Mouse (Mus musculus): ENCODE measurements around the gene Ces2c.
"Not testable (repeated sequence)": the region's sequence is repeated elsewhere in the genome, so short reads cannot be mapped to it uniquely, and the experiment has no call there.

Gene Ces2c

GRCm38 (mm10) chr8:104846831-104847230, at the start of gene Ces2c:
TSS of gene Ces2c (plus strand) at chr8:104847068.
- no peak for DNase-seq (ENCODE audit: low spot score)

- DNase-seq (ENCODE audit: low spot score), result no peak
Measured at GRCm38 (mm10) chr8:104799385-104799784, 47.5 kb upstream of the Ces2c start.

DNA sequence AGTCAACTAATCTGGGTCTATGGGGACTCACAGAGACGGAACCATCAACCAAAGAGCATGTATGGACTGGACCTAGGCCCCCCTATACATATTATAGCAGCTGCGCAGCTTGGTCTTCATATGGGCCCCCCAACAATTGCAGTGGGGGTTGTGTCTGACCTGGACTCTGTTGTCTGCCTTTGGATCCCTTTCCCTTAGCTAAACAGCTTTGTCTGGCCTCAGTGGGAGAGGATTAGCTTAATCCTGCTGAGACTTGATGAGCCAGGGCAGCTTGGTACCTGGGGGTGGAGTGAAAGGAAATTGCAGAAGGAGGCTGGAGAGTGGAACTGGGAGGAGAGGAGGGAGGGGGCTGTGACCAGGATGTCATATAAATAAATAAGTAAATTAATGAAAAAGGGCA, 40.7 kb upstream of the Ces2c start:
- DNase-seq (ENCODE audit: low spot score), result no peak

DNA sequence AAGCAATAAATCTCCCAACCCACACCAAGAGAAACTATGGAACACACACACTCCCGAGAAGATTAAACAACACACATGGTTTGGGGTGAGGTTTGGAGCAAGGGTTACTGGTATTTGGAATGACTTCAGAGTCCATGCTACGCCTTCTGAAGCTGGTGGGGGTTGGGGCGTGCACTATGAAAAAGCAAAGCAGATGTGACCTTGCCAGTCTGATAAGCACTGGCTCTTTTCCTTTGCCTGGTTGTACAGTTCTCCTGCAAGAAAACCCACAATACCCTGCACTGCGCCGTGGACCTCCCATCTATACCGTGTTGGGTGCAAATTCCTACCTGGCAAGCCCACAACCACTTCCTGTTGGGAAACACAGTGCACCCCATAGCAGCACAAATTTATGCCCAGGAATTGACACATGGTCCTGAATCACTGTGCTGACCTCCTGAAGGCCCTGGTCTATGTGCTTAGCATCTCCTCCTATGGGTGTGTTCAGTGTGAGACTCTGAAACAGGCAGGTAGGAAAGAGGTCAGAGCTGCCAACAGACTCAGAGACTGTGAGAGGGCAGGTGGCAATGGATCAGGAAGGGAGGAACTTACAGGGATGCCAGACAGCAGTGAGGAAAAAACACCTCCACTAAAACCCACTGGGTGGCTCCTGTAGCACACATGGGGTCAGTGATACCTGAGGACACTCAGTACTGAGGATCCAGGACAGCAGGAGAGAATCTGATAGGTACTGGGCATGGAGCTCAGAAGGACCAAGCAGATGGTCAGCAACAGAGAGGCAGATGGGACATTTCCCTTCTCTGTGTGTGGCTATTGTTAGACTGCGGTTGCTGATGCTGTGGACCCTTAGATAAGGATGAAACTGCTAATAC, 38.1 kb upstream of the Ces2c start:
- DNase-seq (ENCODE audit: low spot score), result no peak

GRCm38 (mm10) chr8:104809436-104809835, 37.4 kb upstream of the Ces2c start:
- no peak for DNase-seq (ENCODE audit: low spot score)

DNA sequence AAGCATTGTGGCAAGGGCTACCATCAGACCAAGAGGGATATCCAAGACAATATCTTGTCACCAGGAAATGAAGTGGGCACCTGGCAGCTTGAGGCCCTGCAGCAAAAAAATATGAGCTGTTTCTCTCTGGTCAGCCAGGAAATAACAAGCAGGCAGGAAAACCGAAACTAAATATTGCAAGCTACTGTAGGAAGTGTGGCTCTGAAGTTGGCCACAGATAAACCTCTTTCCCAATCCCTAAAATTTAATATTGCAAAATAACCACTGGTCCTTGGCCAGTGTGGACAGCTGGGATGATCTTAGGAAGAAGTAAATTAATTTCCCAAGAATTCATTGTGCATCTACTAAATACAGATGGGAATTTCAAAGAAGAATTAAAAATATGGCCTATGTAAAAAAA, 20.0 kb upstream of the Ces2c start:
- DNase-seq (ENCODE audit: low spot score), result no peak

DNA sequence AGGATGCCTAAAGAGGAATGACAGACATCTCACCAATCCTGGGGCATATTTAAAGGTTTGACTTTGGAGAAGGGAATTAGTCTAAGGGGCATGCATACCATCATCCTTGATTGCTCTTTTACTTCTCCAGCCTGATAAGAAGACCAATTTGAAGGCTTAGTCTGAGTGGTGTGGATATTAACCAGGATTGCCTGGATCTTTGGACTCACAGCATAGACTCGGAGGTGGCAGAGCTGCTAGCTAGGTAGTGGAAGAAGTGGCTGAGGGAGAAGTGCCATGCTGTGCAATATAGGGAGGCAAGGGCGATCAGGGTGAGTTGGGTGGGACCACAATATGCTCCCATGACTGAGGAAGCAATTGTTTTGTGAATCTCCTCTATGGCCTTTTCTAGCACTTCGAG, 18.6 kb upstream of the Ces2c start:
- DNase-seq (ENCODE audit: low spot score), result no peak

- DNase-seq (ENCODE audit: low spot score), result no peak
Measured at GRCm38 (mm10) chr8:104831440-104831839, 15.4 kb upstream of the Ces2c start, which contains the start of gene Ces2b. TSS of gene Ces2b (plus strand) at chr8:104831572.

DNA sequence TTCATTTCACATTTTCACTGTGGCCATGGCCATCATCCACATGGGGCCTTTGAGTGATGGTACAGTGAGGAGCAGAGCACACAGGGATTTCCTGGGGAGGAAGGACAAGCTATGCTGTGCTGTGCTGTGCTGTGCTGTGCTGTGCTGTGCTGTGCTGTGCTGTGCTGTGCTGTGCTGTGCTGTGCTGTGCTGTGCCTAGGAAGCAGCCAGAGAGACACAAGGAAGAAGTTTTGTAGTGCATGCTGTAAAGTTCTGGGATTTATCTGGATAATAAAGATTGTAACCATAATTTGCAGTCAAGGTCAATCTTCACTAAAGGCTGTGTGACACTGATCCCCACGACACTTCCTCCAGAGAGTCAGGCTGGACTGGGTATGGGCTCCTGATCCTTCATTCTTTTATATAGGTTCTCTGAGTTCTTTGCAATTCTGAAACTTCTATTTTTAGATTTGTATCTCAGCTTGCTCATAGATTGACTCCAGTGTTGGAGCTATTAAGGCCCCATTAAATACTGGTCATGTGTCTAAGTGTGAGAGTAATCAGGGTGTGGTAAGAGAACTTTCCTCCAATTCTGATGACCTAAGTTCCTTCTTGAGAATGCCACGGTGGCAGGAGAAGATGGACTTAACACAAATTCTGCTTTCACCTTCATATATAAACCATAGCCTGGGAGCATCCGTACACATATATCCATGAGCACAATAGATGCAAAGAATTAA, 5.3 kb upstream of the Ces2c start:
- DNase-seq (ENCODE audit: low spot score), result no peak

DNA sequence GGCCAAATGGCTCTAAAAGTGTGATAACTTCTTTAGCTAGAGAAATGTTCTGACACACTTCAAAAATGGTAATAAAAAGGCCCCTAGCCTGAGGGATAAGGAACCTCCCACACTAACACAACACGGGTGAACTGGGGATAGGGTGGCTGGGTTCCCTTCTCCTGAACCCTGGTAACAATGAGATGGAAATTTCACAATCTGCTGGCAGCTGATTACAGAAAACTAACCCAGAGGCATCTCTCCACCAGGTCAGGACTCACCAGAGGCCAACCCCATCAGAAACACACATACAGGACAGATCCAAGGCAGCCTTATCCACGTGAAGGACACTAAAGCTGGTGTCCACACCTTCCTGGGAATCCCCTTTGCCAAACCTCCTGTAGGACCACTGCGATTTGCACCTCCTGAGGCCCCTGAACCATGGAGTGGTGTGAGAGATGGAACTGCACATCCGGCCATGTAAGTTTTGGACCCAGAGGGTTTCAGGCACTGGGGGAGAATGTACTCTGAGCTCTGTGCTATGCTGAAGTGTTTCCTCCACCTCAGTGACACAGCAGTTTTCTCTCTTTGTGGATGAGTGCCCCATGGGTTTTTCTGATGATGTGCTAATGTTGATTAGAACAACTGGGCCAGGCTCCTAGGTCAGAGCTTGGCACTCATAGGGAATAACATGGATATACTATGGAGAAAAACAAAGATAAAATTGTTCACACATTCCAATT, 1.0 kb downstream of the Ces2c start:
- DNase-seq (ENCODE audit: low spot score), result no peak

DNA sequence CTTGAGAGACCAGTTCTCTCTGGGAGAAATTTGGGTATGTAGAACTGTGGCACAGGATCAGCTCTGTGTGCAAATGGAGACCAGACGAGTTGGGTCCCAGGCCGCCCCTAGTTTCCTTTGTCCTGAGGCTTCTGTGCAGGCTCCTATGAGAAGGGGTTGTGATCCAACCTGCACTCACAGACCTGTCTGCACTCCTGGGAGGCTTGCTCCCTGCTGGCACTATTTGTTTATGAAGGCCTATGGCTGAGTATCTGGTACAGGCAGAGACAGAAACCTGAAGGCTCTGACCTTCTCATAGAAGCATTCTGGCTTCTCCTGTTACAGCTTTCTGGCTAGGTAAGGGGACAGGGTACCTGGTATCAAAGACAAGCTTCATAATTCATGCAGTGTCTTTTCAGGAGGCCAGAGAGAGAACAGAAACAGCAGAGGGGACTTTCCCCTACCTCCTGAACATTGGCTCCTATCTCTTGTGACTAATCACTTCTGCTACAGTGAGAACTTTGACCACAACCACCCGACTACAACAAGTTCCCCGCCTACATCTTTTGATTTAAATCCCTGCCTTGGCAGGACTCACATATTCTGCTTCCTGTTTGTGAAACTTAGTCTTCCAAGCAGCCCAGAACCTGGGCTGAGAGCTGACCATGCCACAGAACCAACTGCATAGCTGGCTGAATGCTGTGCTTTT, 20.1 kb downstream of the Ces2c start:
- not testable (repeated sequence) for DNase-seq (ENCODE audit: low spot score)

DNA sequence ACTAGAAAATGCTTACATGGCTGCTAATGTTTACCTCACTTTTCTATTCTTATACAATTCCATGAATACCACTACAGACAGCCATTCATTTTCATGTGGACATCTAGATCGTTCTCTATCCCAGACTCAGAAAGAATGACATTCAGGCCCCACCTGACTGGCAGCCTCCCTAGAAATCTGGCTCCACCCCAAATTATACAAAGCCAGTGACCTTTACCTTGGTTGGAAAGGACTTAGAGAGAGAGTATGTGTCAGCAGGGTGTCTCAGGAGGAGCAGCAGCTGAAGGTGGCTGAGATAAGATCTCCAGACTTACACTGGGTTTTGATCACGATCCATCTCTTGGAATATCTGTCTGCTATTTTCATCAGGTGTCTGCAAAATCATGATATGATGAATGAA, 22.0 kb downstream of the Ces2c start:
- DNase-seq (ENCODE audit: low spot score), result not testable (repeated sequence)

GRCm38 (mm10) chr8:104886223-104886926, 39.5 kb downstream of the Ces2c start:
- not testable (repeated sequence) for DNase-seq (ENCODE audit: low spot score)

- DNase-seq (ENCODE audit: low spot score), result no peak
Measured at GRCm38 (mm10) chr8:104901746-104902145, 54.9 kb downstream of the Ces2c start.

All from layer of hippocampus, adult 11-12 months (tissue).